Mouse (Mus musculus) thymus, postnatal 10 days (tissue): ENCODE measurements at regions not wholly inside any gene's neighbourhood (a gene's known extent, or its start where the extent isn't known, plus 50 kb on each side); places are given as distances from the start of the nearest gene placed in this dataset.

Experiments
- DNase-seq, 2 experiments: peaks; one replicate each; pipeline ENCODE4 v3.0.0; 2021; ENCODE audit warnings: low spot score in 2 of 2

GRCm38 (mm10) chr4:105459991-105460688 lies 303.0 kb downstream of the Plpp3 start:
- DNase-seq: no peak

GRCm38 (mm10) chr4:105460689-105461005 lies 303.5 kb downstream of the Plpp3 start:
- no peak for DNase-seq

GRCm38 (mm10) chr4:105467811-105468210 lies 310.7 kb downstream of the Plpp3 start:
- DNase-seq: no peak

- DNase-seq: no peak
Measured at GRCm38 (mm10) chr4:105469300-105469821, 312.2 kb downstream of the Plpp3 start.

- DNase-seq: no peak
Measured at GRCm38 (mm10) chr4:105474765-105475560, 314.7 kb upstream of the Gm12728 start.

GRCm38 (mm10) chr4:105476332-105476731 lies 313.3 kb upstream of the Gm12728 start:
- no peak for DNase-seq

- no peak for DNase-seq
Measured at GRCm38 (mm10) chr4:105486376-105486775, 303.3 kb upstream of the Gm12728 start.

- DNase-seq: no peak
Measured at GRCm38 (mm10) chr4:105496176-105496575, 293.5 kb upstream of the Gm12728 start.

- no peak for DNase-seq
Measured at GRCm38 (mm10) chr4:105506190-105506589, 283.5 kb upstream of the Gm12728 start.

GRCm38 (mm10) chr4:105507221-105507620 lies 282.4 kb upstream of the Gm12728 start:
- no peak for DNase-seq

- DNase-seq: no peak
Measured at GRCm38 (mm10) chr4:105509091-105509490, 280.6 kb upstream of the Gm12728 start.

- DNase-seq: no peak
Measured at GRCm38 (mm10) chr4:105510406-105510805, 279.3 kb upstream of the Gm12728 start.

- DNase-seq: no peak
Measured at GRCm38 (mm10) chr4:105525135-105525534, 264.5 kb upstream of the Gm12728 start.

- no peak for DNase-seq
Measured at GRCm38 (mm10) chr4:105526755-105527154, 262.9 kb upstream of the Gm12728 start.

GRCm38 (mm10) chr4:105527316-105527715 lies 262.4 kb upstream of the Gm12728 start:
- no peak for DNase-seq

GRCm38 (mm10) chr4:105531651-105532425 lies 257.8 kb upstream of the Gm12728 start:
- no peak for DNase-seq

GRCm38 (mm10) chr4:105535451-105535850 lies 254.2 kb upstream of the Gm12728 start:
- DNase-seq: no peak

- no peak for DNase-seq
Measured at GRCm38 (mm10) chr4:105545486-105545885, 244.2 kb upstream of the Gm12728 start.

- DNase-seq: no peak
Measured at GRCm38 (mm10) chr4:105549744-105550440, 239.8 kb upstream of the Gm12728 start.

- DNase-seq: no peak
Measured at GRCm38 (mm10) chr4:105551966-105552685, 237.5 kb upstream of the Gm12728 start.

GRCm38 (mm10) chr4:105554994-105555393 lies 234.7 kb upstream of the Gm12728 start:
- DNase-seq: no peak
